Mouse (Mus musculus) testis, adult 2 months (tissue): ENCODE results near the gene Gm37240.

Source experiments
- CTCF ChIP-seq: fragments of 200-500 bp; IDR thresholded peaks from 2 replicates; pipeline ENCODE4 v1.5.1; 2012; ENCODE audit warnings: low read depth, mild to moderate bottlenecking, inconsistent platforms, low read length, moderate library complexity; ENCODE audit not compliant: control insufficient read depth, insufficient read depth, insufficient replicate concordance
- POLR2A ChIP-seq: fragments of 200-500 bp; IDR thresholded peaks from 2 replicates; pipeline ENCODE4 v1.6.1; 2012; ENCODE audit warnings: low read depth, mild to moderate bottlenecking, inconsistent platforms, low read length, moderate library complexity; ENCODE audit not compliant: control insufficient read depth

DNA sequence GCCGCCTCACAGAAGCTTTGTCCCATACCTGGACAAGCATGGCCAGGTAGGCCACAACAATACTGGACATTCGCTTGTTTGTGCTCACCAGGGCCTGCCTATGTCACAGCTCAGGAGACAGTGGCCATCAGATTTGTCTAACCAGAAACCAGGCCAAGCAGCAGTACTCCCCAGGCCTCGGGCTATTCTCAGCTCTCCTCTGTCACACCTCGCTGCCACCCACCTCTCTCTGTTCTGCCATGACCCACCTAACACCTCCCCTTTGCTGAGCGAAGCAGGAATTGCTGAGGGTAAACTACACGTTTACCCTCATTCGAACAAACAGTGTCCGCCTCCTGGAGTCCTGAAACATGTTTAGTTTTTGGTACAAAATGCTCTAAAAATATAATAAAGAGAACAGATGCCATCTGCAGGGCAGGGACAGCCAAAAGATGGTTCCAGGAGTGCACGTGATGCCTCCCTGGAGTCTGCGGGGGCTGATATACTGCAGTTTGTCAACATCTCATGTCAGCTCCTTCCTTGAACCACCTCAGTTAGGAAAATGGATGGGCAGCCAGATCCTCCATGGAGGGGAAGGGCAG lies 222.6 kb downstream of the Gm37240 start:
- TF ChIP-seq CTCF (no peak), POLR2A (no peak)
